8 mouse cellular contexts compared by ENCODE assay signal in the genomic region with DNA sequence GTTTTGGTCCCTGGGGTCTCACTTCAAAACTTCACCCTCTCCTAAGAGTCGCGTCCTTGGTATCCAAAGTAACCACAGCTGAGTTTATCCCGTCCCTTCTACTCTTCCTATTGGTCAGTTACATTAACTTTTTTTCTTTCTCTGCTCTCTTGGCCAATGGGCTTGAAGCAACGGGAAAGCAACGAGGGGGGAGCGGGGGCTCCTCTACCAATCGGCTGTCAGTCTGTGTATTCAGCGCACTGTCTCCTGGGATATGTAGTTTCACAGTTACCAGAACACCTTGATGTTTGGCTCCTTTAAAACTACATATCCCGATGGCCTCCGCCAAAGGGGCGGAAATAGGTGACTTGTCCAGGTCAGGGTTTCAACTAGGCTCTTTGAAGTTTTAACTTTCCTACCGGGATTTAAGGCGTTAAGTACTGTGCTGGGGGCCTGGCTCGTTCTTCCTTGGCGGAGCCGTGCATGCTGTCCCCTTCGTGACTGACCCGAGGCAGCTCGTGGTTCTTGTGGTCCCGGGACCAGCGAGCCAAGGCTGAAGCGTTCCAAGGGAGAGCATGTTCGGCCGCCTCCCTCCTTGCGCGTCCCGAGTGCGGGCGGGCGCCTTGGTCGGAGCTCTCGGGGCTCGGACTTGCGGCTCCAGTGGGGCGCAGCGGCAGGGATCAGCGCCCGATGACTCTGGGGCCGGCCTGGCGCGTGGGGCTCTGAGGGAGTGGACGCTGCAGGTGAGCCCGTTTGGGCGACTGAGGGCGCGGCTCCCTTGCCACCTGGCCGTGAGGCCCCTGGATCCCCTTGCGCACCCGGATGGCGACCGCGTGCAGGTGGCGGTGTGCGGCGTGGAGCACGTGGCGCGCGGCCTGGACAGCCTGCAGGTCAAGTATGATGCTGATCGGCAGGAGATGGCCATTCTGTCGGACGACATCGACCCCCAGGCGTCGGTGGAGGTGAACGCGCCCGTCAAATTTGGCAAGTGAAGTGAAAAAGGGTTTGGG. TPM values are rescaled to one million over a fixed set of nuclear protein-coding genes. Genes with fewer than 3 reads are reported as not detected.
DNase-seq lines count a peak whose midpoint lies in the region; ATAC-seq and TF ChIP-seq lines count a peak whose summit lies in the region.

Gene Ccdc146 (minus strand): TSS at position 64 of the 989 bp plus-strand sequence.
Gene Fam185a (plus strand): TSS at position 345 of the 989 bp plus-strand sequence.

- H3K27ac ChIP-seq in hindbrain, embryonic 13.5 days, result no peak within 1 kb of the TSS; the same call in 1 of the 2 replicates

- POLR2A ChIA-PET in Patski (lab: Charles Lee), result no interaction called here

- H3K27me3 ChIP-seq in Patski, result peaks cover 6% of the 10 kb centered on the region
- no peaks in the 10 kb centered on the region for H3K27me3 ChIP-seq in hindbrain, embryonic 13.5 days

- peak within 1 kb of the TSS; percentile 91 for H3K4me3 ChIP-seq in hindbrain, embryonic 13.5 days

- in situ Hi-C loops in Patski (cut with MboI; ENCODE audit: low pct_unique_long_range_greater_than_20kb), result loop anchor here (5.0 to 25.0 kb wide), 4 partner anchors 162 to 513 kb away; no protein-coding TSS in a partner anchor

- peak within 1 kb of the TSS; percentile 84 for H3K9ac ChIP-seq in hindbrain, embryonic 13.5 days

- H3K9me3 ChIP-seq in hindbrain, embryonic 13.5 days, result no peaks in the 10 kb centered on the region

- no peaks in the 10 kb centered on the region for H3K36me3 ChIP-seq in hindbrain, embryonic 13.5 days

- H3K4me1 ChIP-seq in hindbrain, embryonic 13.5 days (replicated peaks), result peaks cover 16% of the 10 kb centered on the region

- CTCF ChIA-PET in Patski (lab: Charles Lee), result interaction anchor here (1.3 to 1.4 kb wide), 2 partner anchors 157 to 216 kb away, joined by 3 to 4 read pairs; no protein-coding TSS in a partner anchor

- DNase-seq in Patski (ENCODE audit: low read depth, low spot score), result peak; percentile 95
- DNase-seq in cerebellum, postnatal 14 days, result peak; percentile 95 to 96
- peak; percentile 85 to 93 for DNase-seq in frontal cortex, postnatal 14 days (ENCODE audit: low spot score in 2 of 2)
- peak; percentile 59 to 61 for DNase-seq in layer of hippocampus, postnatal 25 days (ENCODE audit: extremely low spot score in 1 of 2, low spot score in 1 of 2)
- DNase-seq in lung, postnatal 25 days (ENCODE audit: low spot score), result peak; percentile 99
- DNase-seq in retina, embryonic 14.5 days (ENCODE audit: low spot score), result peak; percentile 99
- DNase-seq in thymus, postnatal 4 days, result peak; percentile 87

- peak within 1 kb of the TSS; percentile 97 for H3K4me2 ChIP-seq in hindbrain, embryonic 13.5 days

- no peak for TF ChIP-seq CTCF in Patski (IDR thresholded peaks at IDR 0.05)

- ATAC-seq in Patski, result peak; percentile 98
- peak; percentile 100 for ATAC-seq in hindbrain, embryonic 13.5 days (ENCODE audit: low FRiP score)

- WGBS in hindbrain, embryonic 13.5 days, result under 1% methylated on average over 68 of the region's 68 CpGs

RNA-seq across cellular contexts. Expression of gene Ccdc146, which starts in this region (rescaled TPM):
- 0.37 TPM for polyA plus RNA-seq in Patski (2021)
- 0.76 and 1.7 TPM in 2 replicates for polyA plus RNA-seq in hindbrain, embryonic 13.5 days (2015; fragmentation: Nextera tagmentation; extraction: Ambion mirVana)
- total RNA-seq in layer of hippocampus, postnatal 25 days (2021), result under 1 TPM; 0.20 to 0.47 TPM

RNA-seq across cellular contexts. Expression of gene Fam185a, which starts in this region (rescaled TPM):
- 10.2 TPM for polyA plus RNA-seq in Patski (2021)
- 6.1 and 6.2 TPM in 2 replicates for polyA plus RNA-seq in hindbrain, embryonic 13.5 days (2015; fragmentation: Nextera tagmentation; extraction: Ambion mirVana)
- 10 to 100 TPM; 11.2 to 12.4 TPM for total RNA-seq in layer of hippocampus, postnatal 25 days (2021)
